Mouse (Mus musculus) liver, embryonic 14.5 days (tissue): ENCODE results near the gene Acp7. TPM values are rescaled to one million over a fixed set of nuclear protein-coding genes. Genes with fewer than 3 reads are reported as not detected.
"Not testable (repeated sequence)": the region's sequence is repeated elsewhere in the genome, so short reads cannot be mapped to it uniquely, and the experiment has no call there.

Experiments used
- ATAC-seq: fragments of 200-750 bp; cut with Nextera tagmentation; 2 replicates; pipeline ENCODE4 v1.8.0; 2017; ENCODE audit warnings: moderate number of reproducible peaks, mild to moderate bottlenecking, moderate library complexity; ENCODE audit not compliant: insufficient read depth
- DNase-seq, 3 experiments: peaks; one replicate each; pipeline ENCODE4 v3.0.0-alpha.2; 2012 to 2013; ENCODE audit warnings: low read depth in 3 of 3, low spot score in 3 of 3
- H3K27ac ChIP-seq: fragments of 300-500 bp; sonication (generic); 2 replicates; pipeline ENCODE4 v1.5.1; 2014; ENCODE audit warnings: moderate library complexity, mild to moderate bottlenecking, control low read depth, inconsistent platforms
- H3K27me3 ChIP-seq: fragments of 300-500 bp; sonication (generic); 2 replicates; pipeline ENCODE4 v1.6.1; 2014; ENCODE audit warnings: mild to moderate bottlenecking, low read length, moderate library complexity; ENCODE audit not compliant: control insufficient read depth, insufficient read depth
- H3K36me3 ChIP-seq: fragments of 300-500 bp; sonication (generic); replicated peaks from 2 replicates; pipeline ENCODE4 v1.6.1; 2014; ENCODE audit warnings: low read depth; ENCODE audit not compliant: control insufficient read depth, insufficient read depth
- H3K4me1 ChIP-seq, 2 experiments: fragments of 200-500 bp in 1 of 2; fragments of 300-500 bp in 1 of 2; sonication (generic) in 1 of 2; replicated peaks; 2 replicates each; pipeline ENCODE4 v1.6.1; 2012 to 2014; ENCODE audit warnings: antibody characterized with exemption in 1 of 2, inconsistent platforms in 1 of 2, low read length in 1 of 2; ENCODE audit not compliant: control insufficient read depth in 2 of 2, insufficient read depth in 2 of 2
- H3K4me2 ChIP-seq: fragments of 300-500 bp; sonication (generic); 2 replicates; pipeline ENCODE4 v1.6.1; 2014; ENCODE audit warnings: low read depth, mild to moderate bottlenecking, control low read depth, moderate library complexity
- H3K4me3 ChIP-seq, 2 experiments: fragments of 200-500 bp in 1 of 2; fragments of 300-500 bp in 1 of 2; sonication (generic) in 1 of 2; 2 replicates each; pipeline ENCODE4 v1.5.1; 2012 to 2014; ENCODE audit warnings: low read depth in 2 of 2, low read length in 2 of 2, mild to moderate bottlenecking in 2 of 2, control low read depth in 1 of 2, inconsistent platforms in 1 of 2, moderate library complexity in 1 of 2; ENCODE audit not compliant: insufficient read depth in 1 of 2
- H3K9ac ChIP-seq: fragments of 300-500 bp; sonication (generic); replicated peaks from 2 replicates; pipeline ENCODE4 v1.6.1; 2014; ENCODE audit warnings: mild to moderate bottlenecking, control low read depth, moderate library complexity
- H3K9me3 ChIP-seq: fragments of 300-500 bp; sonication (generic); 2 replicates; pipeline ENCODE4 v1.6.1; 2016; ENCODE audit warnings: low read length, mixed read lengths; ENCODE audit not compliant: control insufficient read depth
- CTCF ChIP-seq: IDR thresholded peaks from 2 replicates; pipeline ENCODE4 v1.5.1; 2016; ENCODE audit warnings: antibody characterized with exemption, low read depth, control low read depth
- EP300 ChIP-seq: IDR thresholded peaks from 2 replicates; pipeline ENCODE4 v1.6.1; 2016; ENCODE audit warnings: antibody characterized with exemption, low read depth
- WGBS: fragments of 180-500 bp; shearing (Covaris S2); extraction: QIAGEN DNeasy Blood & Tissue Kit; methylation state at CpG from one replicate; pipeline ENCODE4 v1.1.7; 2014; ENCODE audit not compliant: insufficient replicate concordance; 5-methylcytosine and 5-hydroxymethylcytosine counted together
- polyA plus RNA-seq, 2 experiments: library from polyadenylated mRNA; depleted of rRNA in 1 of 2; stranded (reverse) in 1 of 2; unstranded in 1 of 2; fragments of >200 nt; fragmentation: Nextera tagmentation in 1 of 2; extraction: Ambion mirVana in 1 of 2; gene quantifications; 2 replicates each; pipeline versions ENCODE4 v1.2.1 to v1.2.3; 2012 to 2014

The Acp7 gene
- polyA plus RNA-seq, 2 experiments, result not detected

- Histone ChIP-seq H3K27ac (no peak overlapping the region), H3K4me1 (no peaks in the 10 kb centered on the region), H3K4me2 (no peak overlapping the region), H3K9ac (no peak overlapping the region), H3K27me3 (peaks cover 5% of the 10 kb centered on the region), H3K4me3 (no peak overlapping the region), H3K36me3 (no peaks in the 10 kb centered on the region), H3K9me3 (no peaks in the 10 kb centered on the region)
- no peak for TF ChIP-seq CTCF
- no peak for TF ChIP-seq EP300
- 48% methylated on average over 5 of the region's 5 CpGs for WGBS
- ATAC-seq (no peak), DNase-seq (no peak)
Observed at GRCm38 (mm10) chr7:28624791-28625190, 6.3 kb downstream of the Acp7 start.

DNA sequence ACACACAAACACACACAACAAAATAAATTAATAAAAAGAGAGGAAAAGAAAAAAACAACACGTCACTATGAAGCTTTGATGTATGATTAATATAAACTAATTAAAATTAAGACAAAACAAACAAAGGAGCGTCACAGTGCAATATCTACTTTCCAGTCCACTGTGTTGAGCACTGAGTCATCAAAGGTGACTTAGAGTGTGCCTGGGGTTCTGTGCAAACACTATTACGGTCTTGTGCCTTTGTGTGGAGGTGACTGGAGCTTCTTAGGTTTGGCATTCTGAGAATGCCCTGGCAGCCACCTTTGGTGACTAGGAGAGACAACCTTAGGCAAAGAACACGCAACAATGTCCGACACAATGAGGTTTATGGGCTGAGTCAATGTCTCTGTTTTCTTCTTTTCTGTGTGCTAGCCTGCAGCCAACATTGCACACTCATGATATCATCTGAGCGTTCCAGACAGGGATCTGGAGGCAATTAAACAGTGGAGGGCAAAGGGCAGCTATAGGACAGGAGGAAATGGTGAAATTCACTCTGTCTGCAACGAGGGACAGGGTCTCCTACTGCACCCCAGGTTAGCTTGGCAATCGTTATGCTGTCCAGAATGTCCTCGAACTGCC is 11.9 kb downstream of the Acp7 start:
- 54% methylated on average over 9 of the region's 9 CpGs for WGBS
- H3K9ac ChIP-seq, result no peak overlapping the region
- no peak for DNase-seq
- no peak overlapping the region for H3K27ac ChIP-seq
- no peak for ATAC-seq
- no peaks in the 10 kb centered on the region for H3K36me3 ChIP-seq
- H3K9me3 ChIP-seq, result no peaks in the 10 kb centered on the region
- no peaks in the 10 kb centered on the region for H3K4me1 ChIP-seq
- H3K4me2 ChIP-seq, result no peak overlapping the region
- no peaks in the 10 kb centered on the region for H3K27me3 ChIP-seq
- TF ChIP-seq CTCF, result no peak
- no peak for TF ChIP-seq EP300
- H3K4me3 ChIP-seq, result no peak overlapping the region

GRCm38 (mm10) chr7:28605951-28606350 is 25.2 kb downstream of the Acp7 start:
- Histone ChIP-seq H3K4me2 (no peak overlapping the region), H3K27me3 (no peaks in the 10 kb centered on the region), H3K27ac (no peak overlapping the region), H3K9me3 (no peaks in the 10 kb centered on the region), H3K36me3 (no peaks in the 10 kb centered on the region), H3K4me3 (no peak overlapping the region), H3K4me1 (no peaks in the 10 kb centered on the region), H3K9ac (no peak overlapping the region)
- no peak for ATAC-seq
- DNase-seq, result no peak
- WGBS, result 76% methylated on average over 8 of the region's 8 CpGs
- no peak for TF ChIP-seq EP300
- no peak for TF ChIP-seq CTCF

DNA sequence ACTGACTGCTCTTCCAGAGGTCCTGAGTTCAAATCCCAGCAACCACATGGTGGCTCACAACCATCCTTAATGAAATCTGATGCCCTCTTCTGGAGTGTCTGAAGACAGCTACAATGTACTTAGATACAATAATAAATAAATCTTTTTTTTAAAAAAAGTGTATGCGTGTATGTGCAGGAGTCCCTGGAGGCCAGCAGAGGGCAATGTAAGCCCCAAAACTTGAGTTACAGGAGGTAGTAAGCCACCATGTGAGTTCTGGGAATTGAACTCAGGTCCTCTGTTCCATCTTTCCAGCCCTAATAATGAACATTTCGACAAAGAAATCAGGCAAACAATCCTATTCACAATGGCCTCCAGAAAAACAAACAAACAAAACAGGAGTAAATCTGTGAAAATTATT is 27.3 kb downstream of the Acp7 start:
- not testable (repeated sequence) for H3K9ac ChIP-seq, H3K27ac ChIP-seq, H3K9me3 ChIP-seq, H3K4me3 ChIP-seq, ATAC-seq, H3K4me1 ChIP-seq, H3K27me3 ChIP-seq, DNase-seq, H3K4me2 ChIP-seq, H3K36me3 ChIP-seq
- WGBS, result 60% methylated on average over 2 of the region's 2 CpGs
- peak; percentile 28; the same call in 1 of the 2 replicates for TF ChIP-seq CTCF

GRCm38 (mm10) chr7:28603136-28603535 is 28.0 kb downstream of the Acp7 start:
- DNase-seq (no peak), ATAC-seq (no peak)
- no peaks in the 10 kb centered on the region for H3K9me3 ChIP-seq
- no peak overlapping the region for H3K27ac ChIP-seq
- no peak overlapping the region for H3K4me2 ChIP-seq
- no peaks in the 10 kb centered on the region for H3K36me3 ChIP-seq
- 59% methylated on average over 5 of the region's 5 CpGs for WGBS
- TF ChIP-seq CTCF (no peak), EP300 (no peak)
- no peak overlapping the region for H3K9ac ChIP-seq
- no peaks in the 10 kb centered on the region for H3K27me3 ChIP-seq
- peaks cover 0 to 2% of the 10 kb centered on the region in 2 experiments; a peak in 1 of 4 replicates for H3K4me1 ChIP-seq
- H3K4me3 ChIP-seq, result no peak overlapping the region
